Mouse (Mus musculus) granulocyte monocyte progenitor cell, adult 5-6 weeks (primary cell): ENCODE measurements around the gene Ccdc65. TPM values are rescaled to one million over a fixed set of nuclear protein-coding genes. Genes with fewer than 3 reads are reported as not detected.
A peak's percentile ranks its signal among the peaks of the same experiment; 100 is the strongest.

Experiments used
- ATAC-seq: replicated peaks from 2 replicates; pipeline ENCODE4 v1.8.0; 2016; ENCODE audit warnings: mild to moderate bottlenecking, moderate TSS enrichment, inconsistent platforms; ENCODE audit not compliant: poor library complexity, severe bottlenecking
- total RNA-seq, 2 experiments: library from RNA; stranded (forward) in 1 of 2; stranded (reverse) in 1 of 2; fragments of 200-712, 200-1000 nt in 1 of 2; fragments of >200 nt in 1 of 2; fragmentation: Nextera tagmentation in 1 of 2; gene quantifications; 2 replicates each; pipeline ENCODE4 v1.2.3; 2014 to 2017

Ccdc65 gene
- total RNA-seq, 2 experiments from 2014 or later: not detected

DNA sequence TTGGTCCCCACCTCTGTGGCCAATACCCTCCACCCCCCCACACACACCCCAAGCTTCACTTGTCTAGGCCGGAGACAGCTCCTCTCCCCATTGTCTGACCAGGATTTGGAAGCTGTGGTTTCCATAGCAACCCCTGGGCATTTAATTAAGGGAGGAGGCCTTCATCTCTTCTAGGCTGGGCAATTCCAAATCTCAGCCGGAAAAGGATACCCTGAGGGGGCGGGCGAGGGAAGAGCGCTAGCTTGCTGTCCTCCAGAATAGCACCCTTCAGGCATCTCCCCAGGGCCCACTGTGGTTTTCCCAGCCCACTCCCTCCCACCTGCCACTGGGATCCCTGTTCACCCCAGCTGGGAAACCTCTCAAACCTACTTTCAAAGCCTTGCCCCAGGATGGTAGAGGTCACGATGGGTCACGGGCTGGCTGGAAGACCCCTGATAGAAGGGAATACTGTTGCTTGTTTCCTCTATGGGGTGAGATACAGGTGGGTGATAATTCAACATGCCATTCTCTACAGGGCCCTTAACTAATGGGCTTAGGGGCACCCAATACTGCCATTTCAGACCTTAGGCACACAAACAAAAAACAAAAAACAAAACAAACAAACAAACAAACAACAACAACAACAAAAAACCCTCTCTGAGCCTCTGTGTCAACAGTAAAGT is 16.4 kb upstream of the Ccdc65 start:
- no peak for ATAC-seq

DNA sequence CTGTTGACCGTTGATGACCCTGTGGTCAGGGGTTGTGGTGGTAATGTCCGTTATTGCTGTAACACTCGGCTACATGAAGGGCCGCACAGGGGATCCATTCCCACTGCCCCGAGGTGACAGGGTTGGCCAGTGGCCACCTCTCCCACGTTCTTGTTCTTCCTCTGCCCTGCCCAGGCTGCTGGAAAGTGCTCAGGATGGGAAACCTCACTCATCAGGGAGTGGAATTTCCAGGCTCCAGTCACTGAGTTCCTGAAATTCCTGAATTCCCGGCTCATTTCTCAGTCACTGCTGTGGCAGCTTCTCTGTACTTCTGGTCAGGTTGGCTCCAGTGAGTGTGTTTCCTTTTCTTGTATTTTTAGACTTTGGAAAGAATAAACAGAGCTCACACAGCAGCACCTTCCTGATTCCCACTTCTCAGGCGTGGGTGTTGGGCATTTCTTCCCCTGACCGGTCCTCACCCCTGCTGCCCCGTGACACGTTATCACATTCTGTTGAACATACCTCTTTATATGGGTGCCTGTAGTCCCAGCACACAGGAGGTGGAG is 15.8 kb upstream of the Ccdc65 start:
- ATAC-seq: peak; percentile 54

DNA sequence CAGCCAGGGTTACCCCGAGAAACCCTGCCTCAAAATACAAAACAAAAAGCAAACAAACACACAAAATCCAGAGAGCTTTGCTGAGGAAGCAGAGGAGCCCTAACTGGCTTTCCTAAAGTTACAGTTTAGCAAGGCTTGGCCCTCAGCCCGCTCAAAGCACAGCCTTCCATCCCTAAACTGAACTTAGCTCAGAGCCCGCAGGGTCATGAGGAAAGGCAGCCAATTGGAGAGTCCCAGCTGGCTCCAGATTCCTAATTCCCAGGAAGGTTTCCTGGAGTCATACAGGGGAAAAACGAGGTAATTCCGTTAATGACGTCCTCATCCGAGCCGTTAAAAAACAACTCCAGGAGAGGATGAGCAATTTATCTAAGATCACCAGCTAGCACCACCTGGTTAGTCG is 12.3 kb upstream of the Ccdc65 start:
- no peak for ATAC-seq

DNA sequence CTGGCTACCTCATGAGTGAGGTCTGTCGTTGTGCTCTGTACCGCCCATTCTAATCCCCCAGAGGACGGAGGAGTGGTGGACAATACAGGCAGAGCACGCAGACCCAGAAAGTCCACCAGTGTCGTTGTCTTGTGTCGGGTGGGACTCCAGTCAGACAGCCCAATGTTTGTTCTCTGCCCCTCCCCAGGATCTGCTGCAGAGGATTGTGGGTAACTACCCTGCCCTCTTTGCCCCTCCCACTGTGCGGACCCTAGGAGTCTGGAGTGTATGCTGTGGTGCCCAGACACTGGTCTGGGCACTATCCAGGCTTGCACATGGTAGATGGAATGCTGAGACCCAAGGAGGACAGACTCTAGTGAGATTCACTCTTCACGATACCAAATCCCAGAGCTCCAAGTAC is 11.8 kb upstream of the Ccdc65 start:
- ATAC-seq: no peak

DNA sequence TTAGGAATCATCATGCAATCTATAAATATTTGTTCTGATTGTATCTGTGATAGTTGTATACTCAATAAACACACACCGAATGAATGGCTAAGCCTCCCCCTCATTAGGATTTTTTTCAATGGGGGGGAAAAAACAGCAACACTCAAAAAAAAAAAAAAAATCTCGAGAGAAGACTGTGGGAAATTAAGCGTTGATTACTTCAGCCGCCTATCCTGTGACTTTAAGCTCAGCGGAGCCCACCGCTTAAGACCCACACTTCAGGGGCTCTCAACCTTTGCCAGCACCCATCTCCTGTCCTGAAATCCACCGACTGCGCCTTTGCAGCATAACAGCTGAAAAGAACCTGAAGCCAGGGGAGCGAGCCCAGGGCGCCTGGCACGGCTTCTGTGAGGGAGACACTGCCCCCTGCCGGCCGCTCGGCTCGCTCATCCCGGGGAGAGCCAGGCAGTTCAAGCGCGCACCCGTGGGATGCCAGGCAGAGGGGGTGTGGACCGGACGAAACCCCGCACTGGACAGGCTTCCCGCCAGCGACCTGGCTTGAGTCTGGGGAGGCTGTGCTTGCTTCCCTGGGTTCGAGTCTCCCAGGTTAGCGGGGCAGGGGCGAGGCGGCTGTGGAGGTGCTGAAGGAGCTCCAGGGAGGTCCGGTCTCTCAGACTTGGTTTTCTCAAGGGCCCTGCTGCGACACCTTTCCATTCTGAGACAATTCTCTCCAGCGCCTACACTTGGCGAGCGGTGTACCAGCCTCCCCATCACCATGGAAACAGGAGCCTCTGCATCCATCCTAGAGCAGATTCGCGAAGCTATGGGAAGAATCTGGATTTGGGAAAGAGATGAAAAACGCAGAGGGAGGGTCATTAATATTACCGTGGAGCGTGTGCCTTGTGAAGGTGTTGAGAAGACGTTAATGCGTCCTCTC is 8.6 kb upstream of the Ccdc65 start:
- peak; percentile 99 for ATAC-seq

DNA sequence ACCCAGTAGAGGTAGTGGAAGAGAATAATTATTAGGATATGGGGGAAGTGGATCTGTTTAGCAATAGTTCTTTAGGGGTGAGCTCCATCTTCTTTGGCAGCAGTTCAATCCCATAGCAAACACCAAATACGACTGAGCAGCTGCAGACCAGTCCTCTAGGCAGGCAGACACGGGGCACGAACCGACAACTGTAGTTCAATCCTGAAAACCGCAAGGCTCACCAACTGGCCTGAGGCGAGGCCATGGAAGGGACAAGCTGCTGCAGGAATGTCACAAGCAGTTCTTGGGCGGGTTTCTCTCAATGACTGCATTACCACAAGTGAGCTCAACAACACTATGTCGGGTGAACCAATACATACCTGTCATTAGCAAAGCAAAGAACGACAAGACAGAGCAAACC is 3.7 kb upstream of the Ccdc65 start:
- ATAC-seq: no peak

DNA sequence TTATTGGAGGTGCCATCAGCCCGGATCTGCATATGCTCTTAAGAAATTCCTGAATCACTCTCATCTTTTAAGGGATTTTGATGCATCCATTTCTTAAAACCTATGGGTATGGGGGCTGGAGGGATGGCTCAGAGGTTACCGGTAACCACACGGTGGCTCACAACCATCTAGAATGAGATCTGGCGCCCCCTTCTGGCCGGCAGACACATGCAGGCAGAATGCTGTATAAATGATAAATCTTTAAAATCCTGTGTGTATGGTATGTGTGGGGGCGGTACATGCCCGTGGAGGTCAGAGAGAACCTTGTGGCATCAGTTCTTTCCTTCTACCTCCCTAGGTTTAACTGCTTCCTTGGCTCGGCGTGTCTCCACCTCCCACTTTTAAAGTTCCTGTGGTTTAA is 2.4 kb downstream of the Ccdc65 start:
- ATAC-seq: peak; percentile 63

DNA sequence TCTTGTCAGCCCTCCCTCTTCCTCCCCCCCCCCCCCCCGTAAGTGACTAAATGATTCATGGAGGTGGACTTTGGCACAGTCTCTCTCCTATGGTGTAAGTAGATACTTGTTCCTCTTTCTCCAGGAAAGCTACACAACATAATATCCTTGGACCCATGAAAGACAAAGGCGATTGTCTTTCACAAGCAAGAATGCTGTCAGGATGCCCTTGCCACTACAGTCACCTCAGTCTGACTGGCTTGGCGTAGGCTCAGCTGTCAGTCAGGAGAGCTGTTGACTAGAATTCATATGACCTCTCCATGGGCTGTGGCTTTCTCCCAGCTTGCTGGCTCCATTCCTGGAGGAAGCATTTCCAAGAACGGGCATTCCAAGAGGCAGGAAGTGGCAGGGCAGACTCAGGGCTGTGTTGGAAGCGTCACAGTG is 6.2 kb downstream of the Ccdc65 start:
- ATAC-seq: peak; percentile 78

DNA sequence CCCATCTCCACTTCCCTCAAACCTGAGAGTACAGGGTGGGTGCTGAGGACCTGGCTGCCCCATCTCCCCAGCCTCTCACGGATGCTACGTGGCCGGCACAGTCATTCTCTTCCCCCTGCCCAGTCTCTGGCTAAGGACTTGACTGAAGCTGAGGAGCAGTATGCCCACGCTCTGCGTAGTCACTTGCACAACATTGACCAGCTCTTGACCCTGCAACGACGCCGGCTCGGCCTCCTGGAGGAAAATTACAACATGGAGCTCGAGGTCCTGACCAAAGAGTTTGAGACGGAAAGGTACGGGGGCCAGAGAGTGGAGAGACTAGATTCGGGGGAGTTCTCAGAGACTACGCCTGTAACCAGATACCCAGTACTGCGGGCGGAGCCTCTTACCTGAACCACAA is 9.3 kb downstream of the Ccdc65 start:
- ATAC-seq: no peak

DNA sequence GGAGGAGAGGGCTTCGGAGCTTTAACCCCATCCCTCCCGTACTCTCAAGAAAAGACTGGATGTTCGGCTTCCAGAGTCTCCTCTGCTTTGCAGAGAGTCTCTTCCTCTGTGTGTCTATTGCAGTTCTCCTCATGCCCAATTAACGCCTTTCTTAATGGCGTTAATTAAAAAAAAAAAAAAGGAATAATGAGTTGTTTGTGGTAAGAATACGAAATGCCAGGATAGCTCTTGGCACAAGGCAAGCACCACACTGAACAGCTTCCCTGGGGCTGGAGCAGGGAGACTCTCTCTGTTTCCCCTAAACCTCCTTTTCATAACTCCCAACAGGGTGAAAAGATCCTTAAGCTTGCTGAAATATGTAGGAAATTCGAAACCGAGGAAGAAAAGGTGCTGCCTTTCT is 14.2 kb downstream of the Ccdc65 start:
- no peak for ATAC-seq

DNA sequence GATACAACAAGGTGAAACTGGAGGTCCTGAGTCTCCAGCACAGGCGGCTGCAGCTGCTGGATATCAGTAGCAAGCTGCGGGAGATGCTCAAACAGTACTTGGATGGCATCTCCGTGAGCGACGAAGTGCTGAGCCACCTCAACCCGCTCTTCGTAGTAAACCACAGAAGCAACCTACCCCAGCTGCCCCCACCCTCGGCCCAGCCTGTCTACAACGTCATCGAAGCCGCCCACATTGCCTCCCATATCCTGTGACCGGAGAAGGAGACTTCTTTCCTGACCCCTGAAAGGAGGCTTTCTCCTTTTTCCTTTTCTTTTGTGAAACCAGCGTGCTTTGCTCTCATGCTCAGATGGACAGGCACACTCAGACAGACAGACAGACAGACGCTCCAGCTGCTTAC is 14.8 kb downstream of the Ccdc65 start:
- ATAC-seq: peak; percentile 52

DNA sequence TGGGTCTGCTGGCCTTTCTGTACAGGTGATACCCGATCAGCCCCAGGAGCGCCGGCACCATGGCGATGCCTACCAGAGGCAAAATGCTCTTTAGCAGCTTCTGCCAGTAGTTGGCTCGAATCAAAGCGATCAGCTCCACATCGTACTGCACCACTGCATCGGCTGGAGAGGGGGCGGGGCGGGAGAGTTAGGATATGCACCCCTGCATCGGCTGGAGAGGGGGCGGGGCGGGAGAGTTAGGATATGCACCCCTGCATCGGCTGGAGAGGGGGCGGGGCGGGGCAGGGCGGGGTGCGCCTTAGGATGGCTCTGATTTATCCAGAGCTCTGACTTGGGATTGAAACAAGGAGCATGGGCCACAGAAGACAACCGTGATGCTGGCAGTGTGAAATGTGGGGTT is 16.4 kb downstream of the Ccdc65 start:
- no peak for ATAC-seq

DNA sequence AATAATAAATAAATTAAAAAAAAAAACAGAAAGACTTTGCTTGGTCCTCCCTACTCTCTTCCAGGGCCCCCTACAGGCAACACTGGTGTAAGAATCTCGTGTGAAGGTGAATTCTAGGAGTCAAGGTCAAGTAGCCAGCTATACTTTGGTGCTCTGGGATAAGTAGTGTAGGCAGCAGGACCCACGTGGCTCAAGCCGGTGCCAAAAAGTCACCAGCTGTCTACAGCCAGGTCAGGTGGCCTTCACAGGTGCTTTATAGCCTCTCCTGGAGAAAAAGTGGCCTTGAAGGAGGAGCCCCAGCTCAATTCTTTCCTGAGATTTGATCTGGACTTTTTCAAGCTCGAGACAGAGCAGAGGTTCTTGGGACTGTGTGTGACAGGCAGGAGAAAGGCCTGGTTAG is 18.1 kb downstream of the Ccdc65 start:
- ATAC-seq: no peak

DNA sequence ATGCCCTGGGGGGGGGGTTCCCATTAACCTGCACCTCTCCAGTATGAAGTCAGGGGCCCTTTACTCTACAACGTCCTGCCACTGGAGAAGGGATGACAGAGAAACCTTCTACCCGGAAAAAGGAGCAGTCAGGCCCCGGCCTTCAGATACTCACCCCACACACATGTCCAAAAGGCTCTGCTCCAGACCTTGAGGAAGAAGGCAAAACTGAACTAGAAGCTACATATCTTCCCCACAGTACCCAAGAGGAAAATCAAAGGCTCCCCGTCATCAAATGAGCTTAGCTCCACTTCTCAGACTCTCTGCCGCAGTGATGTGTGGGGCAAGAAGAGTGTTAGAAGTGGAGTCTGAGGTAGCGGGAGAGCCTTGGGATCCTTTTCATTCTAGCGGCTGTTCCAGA is 18.7 kb downstream of the Ccdc65 start:
- no peak for ATAC-seq

DNA sequence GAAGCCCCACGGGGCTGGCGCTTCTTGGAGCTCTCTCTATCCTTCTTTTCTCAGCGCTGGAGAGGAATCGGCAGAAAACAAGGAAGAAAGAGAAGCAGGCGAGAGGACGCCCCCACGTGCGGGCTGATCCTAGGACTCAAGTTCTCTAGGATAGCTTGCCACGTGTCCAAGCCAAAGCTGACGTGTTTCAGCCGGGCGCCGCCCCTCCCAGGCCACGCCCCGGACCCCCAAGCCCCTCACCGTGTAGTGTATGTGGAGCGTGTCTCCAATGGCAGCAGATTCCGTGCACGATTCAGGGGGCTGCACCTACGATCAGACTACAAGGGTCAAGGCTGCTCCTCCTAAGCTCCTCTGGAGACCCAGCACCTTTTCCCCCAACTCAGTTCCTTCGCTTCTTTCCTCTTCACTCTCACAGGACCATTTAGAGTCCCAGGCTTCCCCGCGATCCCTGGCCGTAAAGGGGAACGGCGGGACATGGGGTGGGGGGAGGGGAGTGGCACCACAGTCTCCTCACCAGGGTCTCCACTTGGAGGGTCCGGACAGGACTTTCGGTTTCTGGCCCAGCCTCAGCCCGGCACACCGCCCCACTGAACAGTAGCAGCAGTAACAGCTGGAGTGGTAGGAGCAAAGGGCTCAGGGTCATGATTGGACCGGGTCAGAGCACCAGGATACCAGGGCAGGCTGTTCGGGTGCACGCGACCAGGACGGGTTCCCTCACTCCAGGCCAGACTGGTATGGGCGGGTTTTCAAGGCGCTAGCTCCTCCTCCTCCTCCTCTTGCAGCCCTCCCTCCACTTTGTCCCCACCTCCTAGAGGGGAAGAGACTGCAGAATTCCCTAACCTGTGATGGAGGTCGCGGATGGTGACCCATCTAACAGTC is 19.7 kb downstream of the Ccdc65 start, which contains the start of gene Fkbp11:
TSS of gene Fkbp11 (minus strand) at position 756 of the 879 bp plus-strand sequence.
- ATAC-seq: peak; percentile 77

DNA sequence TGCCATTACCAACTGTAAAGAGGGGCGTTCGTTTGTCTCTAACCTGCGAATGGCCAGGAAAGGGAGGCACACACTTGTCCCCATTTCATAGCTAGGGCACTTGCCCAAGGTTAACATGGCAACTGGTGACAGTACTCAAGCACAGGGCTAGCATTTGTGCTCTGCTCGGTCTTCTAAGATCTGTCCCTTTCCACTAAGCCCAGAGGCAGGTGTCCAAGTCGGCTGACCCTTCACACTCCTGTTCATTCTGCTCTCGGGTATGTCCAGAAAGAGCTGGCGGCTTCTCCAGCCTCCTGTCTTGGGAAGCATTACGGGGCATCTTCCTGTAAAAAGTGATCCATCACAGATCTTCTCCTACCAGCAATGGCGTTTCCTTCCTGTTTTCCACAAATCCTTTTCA is 20.4 kb downstream of the Ccdc65 start:
- ATAC-seq: no peak

DNA sequence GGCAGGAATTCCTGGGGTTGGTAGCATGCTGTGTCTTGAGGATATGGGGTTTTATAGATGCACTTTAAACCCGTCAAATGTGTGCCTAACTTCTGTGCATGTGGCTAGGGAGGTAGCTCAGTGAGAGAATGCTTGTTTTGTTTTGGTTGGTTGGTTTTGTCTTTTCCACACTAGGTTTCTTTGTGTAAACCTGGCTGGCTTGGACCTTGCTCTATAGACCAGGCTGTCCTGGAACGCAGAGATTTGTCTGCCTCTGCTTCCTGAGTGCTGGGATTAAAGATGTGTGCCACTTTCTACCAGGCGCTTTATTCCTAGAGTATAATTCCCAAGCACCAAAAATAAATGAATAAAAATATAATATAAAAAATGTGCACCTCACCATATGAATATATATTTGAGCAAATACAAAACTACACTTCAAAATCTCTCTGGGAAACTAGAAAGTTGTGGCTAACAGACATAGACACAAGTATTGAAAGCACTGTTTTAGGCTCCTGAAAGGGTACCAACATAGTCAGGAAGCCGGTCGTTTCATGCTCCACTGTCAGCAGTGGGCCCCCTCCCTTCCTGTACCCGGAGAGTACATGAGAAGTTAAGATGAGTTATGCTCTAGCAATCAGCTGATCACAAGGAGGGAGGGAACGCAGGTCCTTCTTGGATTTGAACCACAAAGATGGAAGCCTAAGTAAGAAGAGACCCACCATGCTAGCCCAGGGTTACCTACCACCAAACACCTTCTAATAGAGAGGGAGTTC is 22.0 kb downstream of the Ccdc65 start:
- ATAC-seq: no peak

DNA sequence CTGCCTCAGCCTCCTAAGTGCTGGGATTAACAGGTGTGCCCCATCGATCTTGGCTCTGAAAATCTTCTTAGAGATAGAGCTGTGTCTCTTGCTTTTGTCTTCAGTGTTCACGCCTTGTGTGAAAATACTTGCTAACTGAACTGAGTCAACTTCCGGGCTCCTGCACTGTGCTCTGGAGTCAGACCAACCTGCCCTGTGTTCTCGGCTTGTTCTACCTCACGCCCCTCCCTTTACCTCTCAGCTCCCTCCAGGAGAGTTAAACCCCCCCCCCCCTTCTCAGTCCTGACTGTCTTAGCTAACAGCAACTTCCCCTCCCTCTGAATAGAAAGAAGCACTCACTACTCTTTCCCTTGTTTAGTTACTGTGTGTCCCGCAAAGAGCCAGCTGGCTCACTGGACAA is 22.8 kb downstream of the Ccdc65 start:
- no peak for ATAC-seq

DNA sequence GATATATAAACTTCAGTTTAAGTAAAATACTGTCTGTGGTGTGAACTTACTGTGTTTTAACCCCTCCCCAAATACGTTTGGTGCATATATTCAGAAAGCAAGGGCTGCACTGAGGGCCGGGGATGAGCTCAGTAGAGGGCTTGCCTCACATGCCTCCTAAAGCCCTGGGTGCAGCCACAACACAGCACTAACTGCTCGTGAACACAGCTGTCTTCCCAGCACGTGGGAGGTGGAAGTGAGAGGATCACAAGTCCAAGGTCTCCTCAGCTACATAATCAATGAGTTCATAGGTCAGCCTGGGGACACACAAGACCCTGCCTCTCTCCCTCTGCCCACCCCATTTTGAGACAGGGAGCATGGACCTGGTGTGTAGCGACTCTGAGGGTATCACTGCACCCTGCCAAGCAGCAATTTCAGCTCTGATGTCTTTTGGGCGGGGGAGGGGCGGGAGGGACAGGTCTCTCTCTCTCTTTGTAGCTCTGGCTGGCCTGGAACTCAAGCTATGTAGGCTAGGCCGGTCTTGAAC is 24.1 kb downstream of the Ccdc65 start:
- ATAC-seq: no peak

DNA sequence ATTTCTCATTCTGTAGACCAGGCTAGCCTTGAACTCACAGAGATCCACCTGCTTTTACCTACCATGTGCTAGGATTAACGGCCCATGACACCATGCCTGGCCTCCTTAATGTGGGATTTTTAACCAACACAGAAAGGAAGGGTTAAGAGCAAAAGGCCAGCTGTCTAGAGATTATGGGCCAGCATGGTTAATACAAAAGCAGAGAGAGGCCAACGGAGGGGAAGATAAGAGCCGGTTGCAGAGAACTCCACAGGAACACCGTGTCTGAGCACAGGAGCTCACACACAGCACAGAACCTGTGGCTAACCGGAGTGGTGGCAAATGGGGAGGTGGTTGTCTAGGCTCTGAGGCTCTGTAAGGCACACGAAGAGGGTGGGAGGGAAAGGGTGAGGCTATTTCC is 25.4 kb downstream of the Ccdc65 start:
- ATAC-seq: no peak
